Mouse (Mus musculus): ENCODE data around the gene Mgrn1.

The Mgrn1 gene

DNA sequence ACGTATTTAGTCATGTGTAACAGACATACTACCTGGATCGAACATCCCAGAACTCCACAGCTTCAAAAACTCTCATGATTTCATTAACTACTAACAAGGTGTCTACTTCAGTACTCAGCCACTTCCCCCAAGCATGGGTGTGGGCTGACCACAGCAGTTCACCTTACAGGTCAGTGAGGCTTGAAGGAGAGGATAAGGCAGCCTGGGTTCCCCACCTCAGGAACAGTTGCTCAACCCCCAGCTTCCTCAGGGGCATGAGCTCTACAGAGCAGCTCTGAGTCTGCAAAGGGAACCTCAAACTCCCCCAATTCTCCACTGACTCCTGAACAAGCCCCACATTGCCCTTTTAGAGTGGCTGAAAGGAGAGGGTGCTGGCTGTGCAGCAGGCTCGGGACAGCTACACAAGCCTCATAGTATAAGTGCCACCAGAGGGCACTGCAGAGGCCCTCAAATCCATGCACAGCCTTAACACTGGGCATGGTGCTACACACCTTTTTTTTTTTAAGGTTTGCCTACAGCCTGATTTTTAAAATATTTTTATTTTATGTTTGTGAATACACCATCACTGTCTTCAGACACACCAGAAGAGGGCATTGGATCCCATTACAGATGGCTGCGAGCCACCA, 93.8 kb downstream of the Mgrn1 start:
- DNase-seq (ENCODE audit: low read depth, low spot score) = no peak

DNA sequence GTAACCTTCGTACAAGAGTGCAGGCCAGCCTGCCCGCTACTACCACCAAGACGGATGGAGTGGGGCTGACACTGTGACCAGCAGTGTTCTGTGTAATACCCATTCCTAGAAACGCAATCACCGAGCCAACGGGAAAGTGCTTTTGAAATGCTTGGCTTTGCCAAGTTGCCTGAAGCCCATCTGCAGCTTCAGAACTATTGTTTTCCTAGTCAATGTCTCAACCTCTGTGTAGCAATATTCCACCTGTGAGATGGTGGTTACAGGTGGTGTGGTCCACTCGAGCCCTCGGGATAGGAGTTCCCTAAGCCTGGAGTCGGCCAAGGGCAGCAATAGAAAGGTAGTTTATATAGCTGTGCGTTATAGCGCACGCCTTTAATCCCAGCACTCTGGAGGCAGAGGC, 98.7 kb downstream of the Mgrn1 start:
- DNase-seq (ENCODE audit: low read depth, low spot score) = no peak
